Mouse (Mus musculus) CH12F3 (cell line): ENCODE measurements around the gene Cab39l.
"Not testable (repeated sequence)": the region's sequence is repeated elsewhere in the genome, so short reads cannot be mapped to it uniquely, and the experiment has no call there.

Source experiments
- in situ Hi-C: fragments of 300-500 bp; cut with MboI; formaldehyde crosslinking; loops from 2 replicates; pipeline ENCODE4 v1.14.3; 2020; ENCODE audit warnings: low sequenced_read_pairs

Cab39l gene

DNA sequence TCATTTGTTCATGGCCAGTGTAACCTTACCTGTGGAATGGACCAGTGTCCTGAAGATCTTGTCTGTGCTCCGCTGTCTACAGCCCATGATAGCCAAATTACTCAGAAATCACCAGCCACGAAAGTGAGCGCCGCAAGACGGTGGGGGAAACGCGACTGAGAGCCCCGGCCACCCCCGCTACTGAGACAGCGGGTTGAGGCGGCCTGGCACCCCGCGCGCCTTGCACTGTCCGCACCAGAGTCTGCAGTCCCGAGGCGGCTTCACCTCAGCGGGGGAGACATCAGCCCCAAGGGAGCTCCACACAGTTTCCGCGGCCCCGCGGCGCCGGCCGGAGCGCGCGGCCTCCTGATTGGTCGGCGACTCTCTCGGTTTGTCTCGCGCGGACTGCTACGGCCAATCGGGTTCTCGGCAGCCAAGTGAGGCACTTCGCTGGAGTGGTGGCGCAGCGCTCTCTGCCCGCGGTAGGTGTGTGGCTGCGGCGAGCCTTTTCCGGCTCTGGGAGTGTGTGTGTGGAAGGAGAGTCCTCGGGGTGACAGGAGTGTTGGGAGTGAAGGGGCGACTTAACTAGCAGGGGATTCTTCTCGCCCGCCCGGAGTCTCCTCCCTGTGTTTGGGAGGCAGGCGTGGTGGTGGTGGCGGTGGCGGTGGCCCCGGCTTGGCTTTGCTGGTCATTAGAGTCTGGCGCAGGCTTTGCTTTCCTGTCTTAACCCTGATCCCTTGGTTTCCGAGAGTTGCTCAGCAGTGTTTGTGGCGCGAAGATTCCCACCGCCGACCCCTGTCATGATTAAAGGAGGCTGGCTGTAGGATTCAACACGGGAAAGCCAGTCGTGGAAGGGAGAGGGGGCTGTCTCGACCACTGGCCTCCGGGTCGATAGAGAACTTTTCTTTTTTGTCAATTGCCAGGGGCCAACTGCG lies at the start of gene Cab39l, which contains the start of gene Setdb2:
Gene Cab39l, plus strand, starts transcription at position 415 of the 914 bp plus-strand sequence.
Gene Setdb2, minus strand, starts transcription at position 327 of the 914 bp plus-strand sequence.
- in situ Hi-C loops = no loop called here

DNA sequence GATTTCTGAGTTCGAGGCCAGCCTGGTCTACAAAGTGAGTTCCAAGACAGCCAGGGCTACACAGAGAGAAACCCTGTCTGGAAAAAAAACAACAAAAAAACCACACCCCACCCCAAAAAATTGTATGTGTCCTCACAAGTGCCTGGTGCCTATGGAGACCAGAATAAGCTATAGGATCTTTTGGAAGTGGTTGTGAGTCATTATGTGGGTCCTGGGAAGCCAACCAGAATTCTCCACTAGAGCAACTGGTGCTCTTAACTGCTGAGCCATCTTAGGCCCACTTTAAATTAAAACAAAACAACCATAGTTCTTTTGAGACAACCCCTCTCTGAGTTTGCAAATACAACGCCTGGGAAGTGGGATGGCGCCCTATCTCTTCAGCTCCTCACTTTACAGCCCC lies 45.5 kb upstream of the Cab39l start, which contains the start of gene Phf11c:
Gene Phf11c, minus strand, starts transcription at position 101 of the 400 bp plus-strand sequence.
- in situ Hi-C loops = no loop called here

DNA sequence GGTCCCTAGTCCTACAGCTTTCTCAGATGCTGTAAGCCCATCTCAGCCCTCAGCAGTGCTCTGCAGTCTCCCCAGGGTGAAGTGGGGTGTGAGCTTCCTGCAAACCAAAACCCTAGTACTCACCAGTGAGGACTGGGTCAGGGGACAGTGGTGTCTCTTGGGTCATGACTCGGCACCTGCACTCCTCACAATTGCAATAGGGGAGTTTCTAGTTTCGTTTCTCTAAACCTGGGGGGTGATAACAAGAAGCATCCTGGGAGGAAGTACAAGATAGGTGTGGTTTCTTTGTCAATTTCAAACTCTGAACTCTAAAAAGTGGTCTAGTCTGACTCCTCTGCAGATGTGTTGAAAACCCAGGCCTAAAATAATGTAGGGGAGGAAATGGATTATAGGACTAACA lies 43.8 kb upstream of the Cab39l start:
- in situ Hi-C loops = no loop called here

DNA sequence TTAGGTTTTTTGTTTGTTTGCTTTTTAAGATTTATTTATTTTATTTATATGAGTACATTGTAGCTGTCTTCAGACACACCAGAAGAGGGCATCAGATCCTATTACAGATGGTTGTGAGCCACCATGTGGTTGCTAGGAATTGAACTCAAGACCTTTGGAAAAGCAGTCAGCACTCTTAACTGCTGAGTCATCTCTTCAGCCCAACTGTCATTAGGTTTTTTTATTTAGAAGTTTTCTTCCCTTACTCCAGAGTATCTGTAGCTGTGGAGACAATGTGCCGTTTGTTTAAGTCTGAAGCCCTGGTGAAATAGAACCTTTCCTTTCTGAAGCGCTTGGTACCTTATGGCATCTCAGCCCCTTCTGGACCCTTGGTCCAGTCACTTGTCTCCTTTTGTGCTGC lies 25.8 kb upstream of the Cab39l start:
- in situ Hi-C loops = not testable (repeated sequence)

DNA sequence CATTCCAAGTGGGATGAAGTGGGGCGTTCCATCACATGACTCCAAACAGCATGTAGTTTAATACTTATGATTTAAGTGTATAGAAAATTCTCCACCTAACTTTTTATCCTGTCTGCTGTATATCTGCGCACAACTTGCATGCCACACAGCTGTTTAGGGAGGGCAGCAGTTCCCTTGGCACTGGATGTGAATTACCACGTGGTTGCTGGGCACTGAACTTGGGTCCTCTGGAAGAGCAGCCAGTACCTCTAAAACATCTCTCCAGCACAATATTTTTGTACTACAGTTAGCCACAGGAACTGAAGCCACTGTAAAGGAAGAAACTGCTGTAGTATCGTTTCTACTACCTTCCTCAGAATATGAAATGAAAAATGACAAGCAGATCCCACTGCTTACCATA lies 22.6 kb upstream of the Cab39l start:
- in situ Hi-C loops = no loop called here

DNA sequence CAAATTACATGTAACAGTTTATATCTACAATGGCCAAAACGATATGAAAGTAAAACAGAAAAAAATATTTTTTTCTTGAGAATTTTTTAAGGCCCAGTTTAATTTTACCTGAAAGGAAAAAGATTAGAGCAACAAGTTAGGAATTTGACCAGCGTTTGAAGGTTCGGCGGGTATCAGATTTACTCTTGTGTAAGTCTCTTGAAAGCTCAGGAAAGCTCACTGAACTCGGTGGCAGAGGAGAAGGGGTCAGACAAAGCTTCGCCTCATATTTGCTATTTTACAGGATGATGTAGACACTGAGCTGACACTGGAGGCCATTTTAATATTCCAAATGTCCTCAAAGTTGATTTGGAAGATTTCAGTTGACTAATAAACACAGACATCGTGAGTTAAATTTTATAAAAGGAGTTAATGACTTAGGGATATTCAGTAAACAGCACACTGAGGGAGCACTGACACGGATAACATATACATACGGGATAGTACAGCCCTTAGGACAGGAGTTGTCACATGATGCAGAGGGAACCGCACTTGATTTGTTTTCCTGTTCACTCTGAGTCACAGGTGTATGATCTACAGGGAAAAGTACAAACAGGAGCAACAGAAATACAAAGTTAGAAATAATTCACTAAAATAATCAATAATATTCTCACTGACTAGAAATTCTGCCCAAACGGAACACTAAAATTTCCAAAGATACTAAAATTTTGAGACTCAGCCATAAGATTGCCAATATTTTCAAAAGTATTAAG lies 17.7 kb upstream of the Cab39l start:
- in situ Hi-C loops = no loop called here

DNA sequence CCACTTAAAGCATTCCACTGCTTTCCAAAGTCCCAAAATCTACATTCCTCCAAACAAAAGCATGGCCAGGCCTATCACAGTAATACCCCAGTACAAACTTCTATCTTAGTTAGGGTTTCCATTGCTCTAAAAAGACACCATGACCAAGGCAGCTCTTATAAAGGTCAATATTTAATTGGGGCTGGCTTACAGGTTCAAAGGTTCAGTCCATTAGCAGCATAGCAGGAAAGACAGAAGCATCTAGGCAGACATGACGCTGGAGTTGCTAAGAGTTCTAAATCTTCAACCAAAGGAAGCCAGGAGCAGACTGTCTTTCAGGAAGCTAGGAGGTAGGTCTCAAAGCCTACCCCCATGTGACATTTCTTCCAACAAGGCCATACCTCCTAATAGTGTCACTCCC lies 10.2 kb upstream of the Cab39l start:
- in situ Hi-C loops = no loop called here

DNA sequence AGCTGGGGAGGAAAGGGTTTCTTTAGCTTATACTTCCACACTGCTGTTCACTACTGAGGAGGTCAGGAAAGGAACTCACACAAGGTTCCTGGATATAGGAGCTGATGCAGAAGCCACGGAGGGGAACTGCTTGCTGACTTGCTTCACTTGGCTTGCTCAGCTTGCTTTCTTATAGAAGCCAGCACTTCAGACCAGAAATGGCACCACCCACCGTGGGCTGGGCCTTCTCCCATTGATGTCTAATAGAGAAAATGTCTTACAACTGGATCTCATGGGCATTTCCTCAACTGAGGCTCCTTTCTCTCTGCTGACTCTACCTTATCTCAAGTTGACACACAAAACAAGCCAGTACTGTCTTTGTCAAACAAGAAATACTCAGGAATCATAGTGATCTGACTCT lies 6.9 kb upstream of the Cab39l start:
- in situ Hi-C loops = no loop called here

DNA sequence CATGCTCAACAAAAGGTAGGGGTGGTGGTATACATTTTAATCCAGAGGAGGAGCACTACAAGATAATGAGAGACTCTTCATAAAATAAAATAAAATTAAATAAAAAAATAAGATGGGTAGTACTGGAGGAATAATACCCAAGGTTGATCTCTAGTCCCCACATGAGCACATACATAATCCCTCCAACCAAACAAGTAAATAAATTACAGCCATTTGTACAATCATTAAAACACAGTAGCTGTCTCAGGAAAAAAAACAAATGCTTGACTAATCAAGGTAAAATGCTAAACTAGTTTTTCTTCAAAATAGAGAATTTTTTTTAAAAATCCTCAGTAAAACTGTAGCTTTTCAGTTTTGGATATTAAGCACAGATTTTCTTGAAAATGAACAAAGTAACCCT lies 5.6 kb upstream of the Cab39l start:
- in situ Hi-C loops = no loop called here

DNA sequence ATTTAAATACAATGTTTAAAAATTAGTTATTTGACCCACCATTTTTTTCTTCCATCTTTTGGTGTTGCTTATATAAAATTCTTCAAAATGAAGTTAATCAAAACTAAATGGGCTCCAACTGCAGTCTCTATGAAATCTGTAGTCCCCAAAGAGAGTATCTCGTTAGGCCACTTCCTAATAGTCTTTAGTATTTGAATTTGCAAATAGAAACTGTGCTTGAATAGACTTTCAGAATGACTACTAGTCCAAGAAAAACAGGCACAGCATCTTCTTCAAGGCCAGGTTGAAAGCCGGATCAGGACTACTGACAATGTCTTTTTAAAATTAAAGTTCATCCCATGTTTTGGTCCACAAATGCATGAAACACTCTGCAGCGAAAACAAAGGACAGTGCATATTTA lies 3.4 kb upstream of the Cab39l start:
- in situ Hi-C loops = no loop called here

DNA sequence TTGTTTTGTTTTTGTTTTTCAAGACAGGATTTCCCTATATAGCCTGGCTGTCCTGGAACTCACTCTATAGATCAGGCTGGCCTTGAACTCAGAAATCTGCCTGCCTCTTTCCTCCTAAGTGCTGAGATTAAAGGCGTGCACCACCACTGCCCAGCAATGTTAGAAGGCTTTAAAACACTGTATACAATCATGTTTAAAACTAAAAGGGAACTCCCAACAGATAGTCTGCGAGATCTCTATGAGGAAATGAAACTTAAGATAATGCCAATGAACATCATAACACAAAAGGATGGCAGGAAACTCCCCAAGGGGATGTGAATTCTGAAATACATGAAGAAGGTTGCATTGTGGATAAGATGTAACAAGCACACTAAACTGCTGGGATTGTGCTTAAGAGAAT lies 2.3 kb upstream of the Cab39l start:
- in situ Hi-C loops = no loop called here

DNA sequence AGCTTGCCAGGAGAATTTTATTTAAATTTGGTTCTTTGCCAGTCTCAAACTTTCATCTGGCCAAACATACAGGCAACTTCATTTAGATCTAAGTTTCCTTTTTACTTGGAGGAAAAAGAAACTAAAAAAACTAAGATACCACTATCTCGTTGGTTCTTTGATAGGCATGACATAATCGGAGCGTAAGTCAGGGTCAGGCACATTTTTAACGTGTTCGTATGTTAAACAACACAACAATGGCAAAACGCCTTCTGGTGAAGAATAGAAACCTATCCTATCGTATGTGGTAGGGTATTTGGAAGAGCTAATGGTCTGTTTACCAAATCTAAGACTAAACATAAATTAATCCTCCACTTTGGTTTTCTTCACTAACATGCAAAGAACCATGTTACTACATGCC lies 733 bp upstream of the Cab39l start:
- in situ Hi-C loops = no loop called here

DNA sequence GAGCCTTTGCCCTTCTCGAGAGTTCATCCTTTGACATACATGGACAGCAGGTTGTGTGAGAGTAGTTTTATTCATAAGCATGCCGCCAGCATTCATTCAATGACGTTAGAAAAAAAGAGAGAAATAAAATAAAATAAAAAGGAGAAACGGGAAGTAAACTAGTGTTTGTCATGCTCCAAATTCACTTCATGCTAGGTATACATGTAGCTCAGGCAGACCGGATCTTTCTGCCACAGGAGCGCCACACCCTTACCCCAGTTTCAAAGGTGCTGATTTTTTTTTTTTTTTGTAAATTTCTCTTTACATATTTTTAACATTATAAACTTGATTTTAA lies 667 bp downstream of the Cab39l start:
- in situ Hi-C loops = no loop called here

DNA sequence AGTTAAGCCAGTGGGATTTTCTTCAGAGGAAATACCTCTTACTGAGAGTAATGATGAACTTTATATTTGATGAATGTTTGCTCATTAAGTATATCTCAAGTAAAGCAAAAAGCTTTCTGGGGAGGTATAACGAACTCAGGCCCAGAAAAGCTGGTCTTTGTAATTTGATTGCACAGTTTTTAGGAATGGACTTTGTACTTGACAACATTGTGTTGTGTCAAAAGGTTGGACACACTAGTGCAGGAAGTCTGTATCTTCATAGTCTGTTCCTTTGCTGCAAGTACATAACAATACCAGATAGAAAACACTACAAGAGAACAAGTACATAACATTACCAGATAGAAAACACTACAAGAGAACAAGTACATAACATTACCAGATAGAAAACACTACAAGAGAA lies 4.6 kb downstream of the Cab39l start:
- in situ Hi-C loops = no loop called here

DNA sequence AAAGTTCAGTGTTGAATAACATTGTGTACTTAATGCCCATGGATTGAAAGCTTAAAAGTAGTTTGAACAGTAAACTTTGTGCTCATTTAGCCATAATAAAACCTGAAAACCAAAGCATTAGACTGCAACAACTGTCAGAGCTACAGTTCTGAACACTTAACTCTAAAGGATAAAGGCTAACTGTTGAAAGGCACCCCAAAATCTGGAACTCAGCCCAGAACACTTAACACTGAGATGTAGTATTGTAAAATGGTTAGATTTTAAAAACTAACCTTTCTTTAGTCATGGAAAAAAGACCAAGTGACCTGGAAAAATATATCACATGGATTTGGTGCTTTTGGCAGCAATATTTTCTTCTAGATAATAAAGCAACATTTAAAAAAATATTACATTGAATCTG lies 7.2 kb downstream of the Cab39l start:
- in situ Hi-C loops = no loop called here

DNA sequence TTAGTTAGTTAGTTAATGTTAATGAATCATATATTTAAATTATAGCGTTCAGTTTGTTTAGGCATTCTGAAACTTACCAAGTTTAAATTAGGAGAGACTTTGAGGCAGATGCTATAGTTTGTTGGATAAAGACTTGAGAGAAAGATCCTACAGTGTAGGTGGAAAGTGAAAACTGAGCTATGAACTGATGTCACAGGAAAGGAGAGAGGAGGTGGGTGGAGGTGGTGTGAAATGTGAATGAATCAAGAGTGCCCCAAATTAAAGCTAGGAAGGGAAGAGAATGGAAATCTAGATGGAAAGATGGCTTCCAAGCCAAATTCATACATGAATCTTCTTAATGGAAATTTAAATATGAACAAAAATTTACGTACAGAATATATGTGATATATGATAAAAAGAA lies 25.7 kb downstream of the Cab39l start:
- in situ Hi-C loops = loop anchor here (5.0 to 25.0 kb wide), 2 partner anchors 96 to 546 kb away; no protein-coding TSS in a partner anchor

DNA sequence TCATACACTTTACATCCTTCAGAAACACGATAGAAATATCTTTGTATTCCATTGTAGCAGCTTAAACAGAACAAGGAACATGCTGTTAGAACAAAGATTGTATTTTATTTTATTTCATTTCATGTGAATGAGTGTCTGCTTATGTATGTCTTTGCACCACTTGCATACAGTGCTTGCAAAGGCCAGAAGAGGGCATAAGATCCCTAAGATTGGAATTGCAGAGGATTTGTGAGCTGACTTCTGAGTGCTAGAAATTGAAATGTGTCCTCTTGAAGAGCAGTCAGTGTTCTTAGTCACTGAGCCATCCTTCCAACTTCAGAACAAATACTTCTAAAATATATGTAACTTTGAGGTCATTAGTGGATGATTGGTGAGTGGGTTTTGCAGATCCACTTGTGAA lies 27.0 kb downstream of the Cab39l start:
- in situ Hi-C loops = loop anchor here (5.0 to 25.0 kb wide), 2 partner anchors 95 to 545 kb away; no protein-coding TSS in a partner anchor

DNA sequence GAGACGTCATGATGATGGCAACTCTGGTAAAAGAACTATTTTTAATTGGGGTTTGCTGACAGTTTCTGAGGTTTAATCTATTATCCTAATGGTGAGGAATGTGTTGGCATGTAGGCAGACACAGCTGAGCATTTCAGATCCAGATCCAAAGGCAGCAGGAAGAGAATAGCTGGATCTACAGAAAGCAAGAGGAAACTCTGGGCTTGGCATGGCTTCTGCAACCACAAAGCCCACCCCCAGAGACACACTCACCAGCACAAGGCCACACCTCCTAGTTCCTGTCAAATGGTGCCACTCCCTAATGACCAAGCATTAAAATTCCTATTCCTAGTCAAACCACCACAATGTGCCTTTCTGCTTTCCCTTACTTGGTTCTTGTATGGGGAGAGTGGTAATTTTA lies 30.0 kb downstream of the Cab39l start:
- in situ Hi-C loops = loop anchor here (25.0 kb wide), 1 partner anchor 542 kb away; no protein-coding TSS in a partner anchor

DNA sequence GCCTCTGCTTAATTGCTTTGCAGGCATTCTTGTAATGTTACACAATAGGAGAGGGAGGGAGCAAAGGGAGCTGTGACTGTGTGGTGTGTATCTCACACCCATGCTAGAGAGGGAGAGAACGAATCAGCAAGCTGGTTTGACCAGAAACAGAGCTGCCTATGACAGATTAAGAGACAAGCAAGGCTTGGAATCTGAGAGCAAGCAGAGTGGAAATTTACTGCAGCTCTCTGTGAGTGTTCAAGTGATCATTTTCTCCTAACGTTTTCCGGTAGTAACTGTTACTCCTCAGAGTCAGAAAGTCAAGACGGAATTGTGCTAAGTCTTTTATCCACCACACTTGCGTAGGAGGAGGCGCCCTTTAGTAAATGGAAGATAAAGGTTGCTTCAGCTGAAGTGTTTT lies 37.9 kb downstream of the Cab39l start:
- in situ Hi-C loops = no loop called here

DNA sequence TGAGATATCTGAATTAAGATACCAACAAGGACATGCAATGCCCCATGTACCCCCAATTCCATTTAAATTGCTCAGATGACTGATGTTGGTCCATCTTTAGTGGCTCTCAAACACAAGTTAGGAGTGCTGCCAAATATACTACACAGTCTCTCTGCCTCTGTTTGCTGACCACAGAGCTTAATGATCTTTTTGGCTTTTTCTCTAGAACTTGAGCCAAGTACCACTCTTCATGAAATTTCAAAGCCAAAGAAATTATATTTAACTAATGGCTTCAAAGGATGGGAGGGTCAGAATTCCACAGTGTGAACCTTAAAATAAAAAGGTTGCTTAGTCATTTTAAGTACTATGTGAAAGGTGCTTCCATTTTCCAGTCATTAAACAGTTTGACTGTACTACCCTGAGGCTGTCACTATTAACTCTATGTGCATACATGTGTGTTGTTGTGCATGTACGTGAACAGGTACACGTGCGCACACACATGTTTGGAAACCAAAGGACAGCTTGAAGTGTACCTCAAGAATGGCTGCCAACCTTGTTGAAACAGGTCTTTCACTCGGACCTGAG lies 44.6 kb downstream of the Cab39l start:
- in situ Hi-C loops = no loop called here

DNA sequence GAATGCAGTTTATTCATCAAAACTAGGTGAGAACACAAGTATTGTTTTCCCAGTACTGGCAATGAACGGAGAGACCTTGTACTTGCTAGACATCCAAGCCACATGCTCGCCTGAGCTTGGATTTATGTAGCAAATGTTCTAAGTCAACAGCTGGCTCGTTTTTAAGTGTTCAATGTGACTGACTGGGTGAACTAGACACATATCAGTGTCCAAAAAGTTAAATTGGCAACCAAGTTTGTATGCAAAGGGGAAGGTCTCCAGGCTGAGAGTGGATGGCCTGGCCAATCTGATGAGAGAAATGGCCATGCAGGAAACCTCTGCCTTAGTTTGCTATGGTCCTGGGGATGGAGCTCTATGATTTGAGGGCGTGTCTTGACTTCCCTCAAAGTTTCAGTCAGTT lies 51.6 kb downstream of the Cab39l start:
- in situ Hi-C loops = no loop called here

DNA sequence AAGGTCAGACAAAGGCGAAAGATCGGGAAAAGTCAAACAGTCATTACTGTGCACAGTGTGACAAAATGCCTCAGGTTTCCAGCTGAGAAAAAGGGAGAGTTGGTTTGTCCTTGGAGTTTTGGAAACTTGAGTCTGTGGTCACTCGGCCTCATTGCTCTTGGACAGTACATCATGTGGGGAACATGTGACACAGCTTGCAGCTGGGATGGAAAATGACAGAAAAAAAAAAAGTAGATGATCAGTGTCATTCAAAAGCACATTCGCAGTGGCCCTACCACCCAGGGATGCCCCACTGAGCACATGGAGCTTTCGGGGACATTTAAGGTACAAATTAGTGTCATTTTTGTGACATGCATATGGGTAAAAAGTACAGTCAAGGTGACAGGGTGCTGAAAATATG lies 57.2 kb downstream of the Cab39l start:
- in situ Hi-C loops = no loop called here
